Mouse (Mus musculus): ENCODE results near the gene Atp5mpl.

The Atp5mpl gene

GRCm38 (mm10) chr12:111915781-111916180 lies 51.0 kb downstream of the Atp5mpl start:
- no peak for DNase-seq (ENCODE audit: extremely low read depth, insufficient read length, low spot score)

GRCm38 (mm10) chr12:111914031-111914430 lies 52.7 kb downstream of the Atp5mpl start:
- DNase-seq (ENCODE audit: extremely low read depth, insufficient read length, low spot score), result no peak

GRCm38 (mm10) chr12:111912802-111913201 lies 54.0 kb downstream of the Atp5mpl start:
- DNase-seq (ENCODE audit: extremely low read depth, insufficient read length, low spot score), result no peak

GRCm38 (mm10) chr12:111911796-111912195 lies 55.0 kb downstream of the Atp5mpl start:
- no peak for DNase-seq (ENCODE audit: extremely low read depth, insufficient read length, low spot score)

Data from 3134 (cell line).